Mouse (Mus musculus) induced T-regulatory cell, adult 2 months (primary cell): ENCODE data around the gene Nectin2.

ENCODE experiments used
- DNase-seq: peaks from one replicate; pipeline ENCODE4 v3.0.0-alpha.2; 2012; ENCODE audit warnings: low read depth

Nectin2 gene

DNA sequence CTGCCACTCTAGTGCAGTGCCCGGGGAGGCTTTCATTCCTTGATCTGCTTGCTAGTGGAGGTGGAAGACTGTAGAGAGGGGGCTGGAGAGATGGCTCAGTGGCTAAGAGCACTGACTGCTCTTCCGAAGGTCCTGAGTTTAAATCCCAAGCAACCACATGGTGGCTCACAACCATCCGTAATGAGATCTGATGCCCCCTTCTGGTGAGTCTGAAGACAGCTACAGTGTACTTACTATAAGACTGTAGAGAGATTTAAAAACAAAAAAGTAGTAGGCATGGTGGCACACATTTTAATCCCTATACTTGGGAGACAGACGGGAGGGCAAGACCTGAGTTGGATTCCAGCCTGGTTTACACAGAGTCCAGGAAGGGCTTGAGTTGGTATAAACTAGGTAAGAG, 37.9 kb downstream of the Nectin2 start:
- DNase-seq = peak; percentile 45

DNA sequence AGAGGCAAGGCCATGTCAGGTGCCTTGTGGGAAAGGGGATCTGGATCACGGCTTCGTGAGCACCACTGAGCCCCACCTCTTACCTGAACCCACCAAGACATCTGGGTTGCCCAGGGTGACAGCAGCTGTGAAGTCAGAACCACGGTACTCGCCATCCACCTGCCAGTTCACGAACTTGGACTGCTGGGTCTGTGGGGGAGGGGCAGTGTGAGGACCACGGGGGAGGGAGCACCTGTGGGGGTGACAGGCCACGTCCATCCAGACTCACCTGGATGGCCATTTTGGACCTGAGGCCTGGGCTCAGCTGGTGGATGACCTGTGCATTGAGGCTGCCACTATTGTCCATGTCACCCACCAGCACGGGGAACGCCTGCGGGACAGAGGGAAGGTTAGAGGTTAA, 39.6 kb downstream of the Nectin2 start:
- no peak for DNase-seq

DNA sequence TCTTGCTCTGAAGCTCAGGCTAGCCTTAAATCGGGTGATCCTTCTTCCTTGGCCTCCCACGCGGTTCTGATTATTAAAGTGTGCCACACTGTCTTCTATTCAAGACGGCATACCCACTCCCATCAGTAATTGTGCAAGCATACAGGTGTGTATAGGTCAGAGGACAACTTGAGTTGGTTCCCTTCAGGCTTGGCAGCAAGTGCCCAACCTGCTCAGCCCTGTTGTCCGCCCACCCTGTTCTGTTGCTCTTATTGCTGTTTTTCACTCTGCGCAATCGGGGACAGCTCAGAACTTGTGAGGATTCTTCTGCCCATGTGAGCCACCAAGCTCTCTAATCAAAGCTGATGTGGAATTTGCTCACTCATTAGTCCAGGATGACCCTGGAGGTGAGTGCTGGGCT, 45.0 kb downstream of the Nectin2 start:
- DNase-seq = no peak

DNA sequence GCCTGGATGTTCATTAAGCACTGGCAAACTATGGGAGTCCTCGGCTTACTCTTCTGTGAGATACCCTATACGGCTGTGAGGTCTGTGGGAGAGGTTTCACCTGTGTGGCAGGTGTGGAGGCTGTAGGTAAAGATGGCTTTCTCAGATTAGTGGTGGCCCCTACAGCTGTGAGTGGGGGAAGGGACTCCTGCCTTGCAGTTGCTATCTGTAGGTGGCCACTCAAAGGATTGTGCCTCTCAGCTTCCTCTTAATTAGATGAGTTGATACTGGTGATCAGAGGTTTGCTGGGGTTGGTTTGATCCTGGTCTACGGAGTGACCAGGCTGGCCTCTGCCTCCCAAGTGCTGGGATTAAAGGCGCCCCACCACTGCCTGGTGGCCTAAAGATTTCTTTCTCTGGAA, 45.8 kb downstream of the Nectin2 start:
- no peak for DNase-seq

GRCm38 (mm10) chr7:19702859-19703555, 47.3 kb downstream of the Nectin2 start:
- DNase-seq = no peak

- DNase-seq = peak; percentile 61
Observed at GRCm38 (mm10) chr7:19701069-19701761, 49.1 kb downstream of the Nectin2 start.

DNA sequence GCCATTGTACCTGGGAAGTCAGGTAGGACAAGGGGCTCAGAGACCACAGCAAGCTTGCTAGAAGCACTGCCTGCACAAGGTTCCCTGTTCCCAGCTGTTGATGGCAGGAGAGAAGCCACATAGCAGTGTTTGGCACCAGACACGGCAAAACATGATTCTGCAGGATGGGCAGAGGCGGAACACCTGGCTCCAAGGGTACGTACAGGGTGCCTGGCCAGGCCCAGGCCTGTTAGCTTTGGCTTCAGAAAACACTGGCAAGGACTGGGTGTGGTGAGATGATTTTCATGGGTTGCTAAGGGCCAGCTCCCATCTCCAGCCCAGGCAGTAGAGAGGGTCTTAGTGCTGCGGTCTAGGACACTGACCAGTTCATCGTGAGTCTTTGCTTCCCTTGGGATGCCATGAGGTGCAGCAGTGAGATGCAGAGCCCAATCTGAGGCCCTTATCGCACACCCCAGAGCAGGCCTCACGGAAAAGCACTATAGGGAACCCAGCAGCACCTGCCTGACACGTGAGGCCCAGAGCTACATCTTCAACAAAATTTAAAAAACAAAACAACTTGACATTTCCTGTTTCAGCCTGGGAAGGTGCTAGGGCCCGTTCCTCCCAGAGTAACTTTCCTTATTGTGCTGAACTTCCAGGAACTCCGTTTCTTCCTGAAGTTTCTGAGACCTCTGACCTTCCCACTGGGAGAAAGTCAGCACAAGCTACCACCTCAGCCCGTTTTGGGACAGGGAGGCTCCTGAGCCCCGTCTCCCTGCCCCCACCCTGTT, 49.8 kb downstream of the Nectin2 start:
- DNase-seq = peak; percentile 26

GRCm38 (mm10) chr7:19699827-19700148, 50.5 kb downstream of the Nectin2 start:
- DNase-seq = no peak

DNA sequence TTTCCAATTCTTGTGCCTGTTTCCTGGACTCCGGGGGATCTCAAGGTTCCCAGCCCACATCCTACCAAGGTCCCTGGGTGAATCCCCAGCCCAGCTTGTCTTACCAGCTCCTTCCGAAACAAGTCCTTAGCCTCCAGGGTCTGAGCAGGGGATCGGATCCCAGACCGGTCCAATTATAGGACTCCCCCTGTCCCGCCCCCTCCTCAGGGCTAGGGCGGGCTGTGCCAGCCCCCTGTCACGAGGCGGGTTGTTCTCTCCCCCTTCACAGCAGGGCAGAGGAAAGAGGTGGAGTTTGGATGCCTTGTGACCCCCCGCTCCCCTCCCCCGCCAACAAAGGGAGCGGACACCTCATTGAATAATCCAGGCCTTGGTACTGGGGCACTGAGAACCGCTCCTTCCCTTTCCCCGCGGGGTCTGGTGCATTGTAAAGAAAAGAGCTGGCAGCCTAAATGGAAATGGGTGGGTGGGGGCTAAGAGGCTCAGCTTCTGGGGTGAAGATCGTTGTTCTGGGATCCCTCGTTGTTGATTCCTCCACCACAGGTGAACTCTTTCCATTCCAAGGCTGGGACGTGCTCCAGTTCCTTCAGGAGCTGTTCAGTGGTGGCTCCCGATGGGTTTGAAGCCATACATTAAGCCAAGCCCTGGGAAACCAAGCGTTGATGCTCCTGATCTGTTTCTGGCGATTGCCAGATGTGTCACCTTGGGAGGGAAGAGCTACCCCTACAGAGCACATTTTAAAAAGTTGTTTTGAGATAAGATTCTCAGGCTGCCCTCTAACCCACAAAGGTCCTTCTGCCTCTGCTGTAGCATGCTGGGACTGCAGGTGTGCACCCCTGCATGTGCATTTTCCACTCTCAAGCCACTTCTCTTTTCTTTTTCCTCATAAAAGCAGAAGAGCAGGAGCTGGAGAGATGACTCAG, 51.1 kb downstream of the Nectin2 start, which contains the start of gene Apoe:
Gene Apoe (minus strand): TSS at position 282 of the 920 bp plus-strand sequence.
- DNase-seq = no peak

- DNase-seq = no peak
Observed at GRCm38 (mm10) chr7:19697949-19698906, 52.1 kb downstream of the Nectin2 start.

DNA sequence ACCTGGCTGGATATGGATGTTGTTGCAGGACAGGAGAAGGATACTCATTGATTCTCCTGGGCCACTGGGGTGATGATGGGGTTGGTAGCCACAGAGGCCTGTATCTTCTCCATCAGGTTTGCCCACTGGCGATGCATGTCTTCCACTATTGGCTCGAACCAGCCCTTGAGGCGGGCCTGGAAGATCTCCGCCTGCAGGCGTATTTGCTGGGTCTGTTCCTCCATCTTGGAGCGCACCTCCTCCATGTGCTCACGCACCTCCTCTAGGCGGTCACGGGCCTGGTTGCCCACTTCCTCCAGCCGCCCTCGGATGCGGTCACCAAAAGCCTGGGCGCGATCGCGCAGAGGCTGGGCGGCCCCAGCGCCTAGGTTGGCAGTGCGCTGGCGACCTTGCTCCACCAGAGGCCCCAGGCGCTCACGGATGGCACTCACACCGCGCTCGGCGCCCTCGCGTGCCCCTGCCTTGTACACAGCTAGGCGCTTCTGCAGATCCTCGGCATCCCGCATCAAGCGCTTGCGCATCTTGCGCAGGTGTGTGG, 53.9 kb downstream of the Nectin2 start:
- DNase-seq = no peak

DNA sequence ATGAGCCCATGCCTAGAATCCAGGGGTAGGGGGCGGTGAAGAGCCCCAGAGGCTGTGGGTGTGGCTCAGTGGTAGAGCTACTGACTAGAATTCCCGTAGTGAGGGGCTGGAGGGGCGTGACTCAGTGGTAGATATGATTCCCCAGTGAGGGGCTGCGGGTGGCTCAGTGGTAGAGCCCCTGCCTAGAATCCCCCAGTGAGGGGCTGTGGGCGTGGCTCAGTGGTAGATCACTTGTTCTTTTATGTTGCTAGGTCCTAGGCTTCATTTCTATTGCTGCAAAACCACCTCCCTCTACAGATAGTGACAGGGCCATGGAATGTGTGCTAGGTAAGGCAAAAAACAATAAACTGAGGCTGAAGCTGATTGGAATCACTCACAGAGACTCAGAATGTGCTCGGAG, 54.4 kb downstream of the Nectin2 start:
- no peak for DNase-seq

DNA sequence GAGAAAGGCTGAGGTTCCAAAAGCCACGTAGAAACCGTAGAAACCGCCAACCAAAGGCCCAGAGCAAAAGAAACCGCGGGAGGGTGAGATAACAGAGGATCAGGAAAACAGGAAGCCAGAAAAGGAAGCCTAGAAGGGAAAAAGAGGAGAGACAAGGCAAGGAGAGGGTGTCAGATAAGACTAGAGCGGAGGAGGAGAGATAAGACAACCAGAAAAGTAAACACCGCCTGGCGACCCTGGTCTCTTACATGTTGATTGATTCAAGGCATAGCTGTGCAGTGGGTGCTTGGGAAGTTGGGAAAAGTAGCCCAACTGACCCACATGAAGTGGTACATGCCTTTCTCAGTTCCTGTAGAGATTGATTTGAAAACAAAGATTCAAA, 55.1 kb downstream of the Nectin2 start:
- DNase-seq = no peak

DNA sequence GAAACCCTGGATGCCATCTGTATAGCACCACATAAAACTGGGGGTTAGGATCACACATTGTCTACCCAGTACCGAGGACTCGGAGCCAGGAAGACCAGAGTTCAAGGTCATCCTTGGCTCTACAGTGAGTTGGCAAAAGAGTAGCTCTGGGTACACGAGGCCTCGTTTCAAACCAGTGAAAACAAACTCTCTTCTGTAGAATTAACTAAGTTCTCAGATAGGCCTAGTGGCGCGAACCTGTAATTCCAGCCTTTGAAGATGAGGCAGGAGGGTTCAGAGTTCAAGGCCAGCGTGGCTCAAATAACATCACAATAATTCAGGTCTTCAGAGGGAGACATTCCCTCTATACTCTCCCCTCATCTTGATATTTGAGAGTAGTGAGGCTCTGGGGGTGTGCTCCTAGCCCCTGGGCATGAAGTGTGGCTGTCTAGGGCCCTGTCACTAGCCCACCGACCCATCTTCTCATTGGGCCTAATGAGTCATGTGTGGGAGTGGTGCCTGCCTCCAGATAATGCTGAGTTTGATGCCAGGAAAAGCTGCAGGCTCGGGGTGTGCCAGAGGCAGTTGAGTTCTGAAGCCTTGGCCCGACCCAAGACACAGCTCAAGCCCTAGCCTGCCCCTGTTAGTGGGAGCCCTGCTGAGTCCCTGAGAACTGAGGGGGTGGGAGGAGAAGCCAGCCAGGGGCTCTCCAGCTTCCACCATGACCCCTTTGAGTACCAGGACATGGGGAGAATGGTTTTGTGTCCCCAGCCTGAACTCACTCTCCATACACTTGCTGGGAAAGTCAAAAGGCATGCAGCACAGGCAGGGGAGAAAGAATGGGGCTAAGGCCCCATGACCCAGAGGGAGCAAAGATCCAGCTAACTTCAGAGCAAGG, 55.7 kb downstream of the Nectin2 start:
- no peak for DNase-seq

- no peak for DNase-seq
Observed at GRCm38 (mm10) chr7:19693421-19693820, 56.9 kb downstream of the Nectin2 start.

- DNase-seq = no peak
Observed at GRCm38 (mm10) chr7:19691873-19692865, 58.1 kb downstream of the Nectin2 start, which contains the start of gene Apoc1. Gene Apoc1, minus strand, starts transcription at chr7:19692660.

DNA sequence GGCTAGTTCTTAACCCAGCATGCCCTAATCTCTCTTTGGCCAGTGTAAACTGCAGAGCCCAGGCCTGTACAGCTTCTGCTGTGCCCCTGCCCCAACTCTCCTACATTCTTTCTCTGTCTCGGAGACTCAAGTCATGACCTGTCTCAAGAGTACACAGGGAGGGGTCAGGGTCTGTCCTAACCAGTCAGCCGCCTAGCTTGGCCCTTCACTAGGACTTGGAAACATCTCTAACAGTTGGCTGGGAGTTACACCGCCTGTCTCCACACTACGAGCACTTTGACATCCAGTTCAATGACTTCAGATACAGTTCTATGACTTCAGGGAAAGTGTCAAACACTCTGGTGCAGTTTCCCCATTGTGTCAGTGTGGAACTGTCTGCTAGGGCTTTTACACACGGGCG, 58.8 kb downstream of the Nectin2 start:
- no peak for DNase-seq

DNA sequence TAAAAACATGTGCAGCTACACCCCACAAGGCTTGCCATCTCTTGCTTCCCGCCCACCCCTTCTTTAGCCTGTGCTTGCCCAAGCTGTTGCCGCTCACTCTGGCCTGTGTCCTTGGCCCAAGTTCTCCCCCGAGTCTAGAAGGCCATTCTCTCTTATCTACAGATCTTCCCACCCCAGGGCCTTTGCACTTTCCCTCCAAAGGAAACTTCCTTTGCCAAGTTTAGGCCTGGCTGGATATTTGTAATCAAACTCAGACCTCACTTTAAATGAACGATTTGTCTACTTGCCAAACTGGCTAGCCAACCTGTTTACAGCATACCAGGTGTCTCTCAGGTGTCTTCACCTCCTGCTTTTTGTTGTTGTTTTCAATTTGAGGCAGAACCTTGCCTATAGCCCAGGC, 59.4 kb downstream of the Nectin2 start:
- DNase-seq = no peak
